Mouse (Mus musculus) lung, postnatal 0 days (tissue): ENCODE data around the gene Lrsam1.

Source experiments
- CTCF ChIP-seq: IDR thresholded peaks from 2 replicates; pipeline ENCODE4 v1.5.1; 2016; ENCODE audit warnings: antibody characterized with exemption, mild to moderate bottlenecking
- EP300 ChIP-seq: IDR thresholded peaks from 2 replicates; pipeline ENCODE4 v1.6.1; 2016; ENCODE audit warnings: antibody characterized with exemption, mild to moderate bottlenecking, control low read depth

DNA sequence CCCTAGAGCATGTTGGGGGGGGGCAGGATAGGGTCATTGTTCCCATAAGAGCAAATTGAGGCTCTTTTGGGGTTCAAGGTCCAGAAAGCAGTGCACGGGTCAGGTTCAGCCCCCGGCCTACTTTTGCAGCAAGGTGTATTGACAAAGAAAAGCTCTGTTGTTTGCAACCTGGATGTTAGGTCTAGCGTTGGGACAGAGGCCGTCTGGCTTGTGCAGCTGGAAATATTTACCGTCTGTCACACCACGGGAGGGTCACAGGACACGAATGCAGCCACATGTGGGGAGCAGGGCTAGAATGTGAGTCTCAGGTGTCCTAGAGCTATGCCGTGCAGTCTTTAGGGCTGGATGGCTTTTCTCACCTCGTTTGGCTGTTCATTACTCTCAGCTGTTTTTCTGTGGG lies 43.0 kb downstream of the Lrsam1 start:
- TF ChIP-seq CTCF (no peak), EP300 (no peak)
